Mouse (Mus musculus): ENCODE measurements around the gene C2. TPM values are rescaled to one million over a fixed set of nuclear protein-coding genes. Genes with fewer than 3 reads are reported as not detected.
"Not testable (repeated sequence)": the region's sequence is repeated elsewhere in the genome, so short reads cannot be mapped to it uniquely, and the experiment has no call there.

C2 gene
- total and polyA plus RNA-seq, 3 experiments, result 2.3 to 25.9 (median 2.5) TPM

DNA sequence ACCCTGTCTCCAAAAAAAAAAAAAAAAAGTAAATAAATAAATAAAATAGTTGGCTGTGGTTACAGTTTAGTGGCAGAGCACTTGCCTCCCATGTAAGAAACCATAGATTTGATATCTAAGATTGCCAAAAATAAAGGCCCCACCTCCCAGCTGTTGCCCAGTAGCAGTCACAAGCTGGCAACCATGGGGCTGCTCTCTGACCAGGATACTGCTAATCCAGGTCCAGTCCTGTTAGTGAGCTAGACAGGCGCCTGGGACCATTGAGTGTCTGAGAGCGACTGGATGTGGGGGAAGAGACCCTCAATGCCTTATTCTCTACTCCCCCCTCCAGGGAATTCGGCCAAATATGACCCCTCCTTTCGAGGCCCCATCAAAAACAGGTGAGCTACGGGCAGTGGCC is 18.3 kb upstream of the C2 start:
- Histone ChIP-seq H3K9me3 (replicated peaks) (no peaks in the 10 kb centered on the region), H3K4me3 (ENCODE audit: low read depth, low read length) (no peak overlapping the region), H3K4me1 (ENCODE audit: insufficient read depth, low read depth, low read length) (peaks cover 17% of the 10 kb centered on the region), H3K27me3 (ENCODE audit: insufficient read depth, low read length) (peaks cover 12% of the 10 kb centered on the region), H3K36me3 (replicated peaks) (peaks cover 34% of the 10 kb centered on the region)
- TF ChIP-seq GATA1 (IDR thresholded peaks at IDR 0.05; ENCODE audit: borderline replicate concordance, low read length) (no peak), GATA2 (IDR thresholded peaks at IDR 0.05; ENCODE audit: borderline replicate concordance, low read depth, low read length) (no peak), TAL1 (conservative IDR thresholded peaks at IDR 0.05; ENCODE audit: low read depth, low read length) (no peak), POLR2AphosphoS5 (IDR thresholded peaks at IDR 0.05; ENCODE audit: insufficient replicate concordance, low read depth, low read length) (no peak), CTCF (IDR thresholded peaks at IDR 0.05; ENCODE audit: low read depth, low read length) (no peak)
- DNase-seq (ENCODE audit: low spot score), result no peak
- ATAC-seq (ENCODE audit: extremely low read depth, insufficient number of reproducible peaks, low FRiP score, poor library complexity, severe bottlenecking), result no peak

DNA sequence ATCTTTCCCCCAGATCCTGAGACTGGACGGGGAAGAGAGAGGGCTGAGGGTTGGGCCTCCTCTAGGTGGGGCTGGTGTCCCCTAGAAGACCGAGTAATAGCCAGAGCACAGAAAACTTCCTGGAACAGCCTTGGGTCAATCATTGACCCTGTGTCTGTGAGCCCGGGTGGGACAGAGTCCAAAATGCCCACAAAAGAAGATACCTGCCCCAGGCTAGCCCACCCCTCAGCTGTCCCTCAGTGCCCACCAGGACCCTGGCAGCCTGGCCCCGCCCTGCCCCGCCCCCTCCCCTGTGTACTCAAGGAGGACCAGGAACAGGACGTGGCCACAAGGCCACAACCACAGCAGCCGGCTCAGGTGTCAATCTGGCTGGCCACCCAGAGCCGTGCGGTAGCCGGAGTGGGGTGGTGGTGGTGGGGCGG is 17.4 kb upstream of the C2 start:
- DNase-seq (ENCODE audit: low spot score) (no peak), ATAC-seq (ENCODE audit: extremely low read depth, insufficient number of reproducible peaks, low FRiP score, poor library complexity, severe bottlenecking) (no peak)
- Histone ChIP-seq H3K4me1 (ENCODE audit: insufficient read depth, low read depth, low read length) (peaks cover 26% of the 10 kb centered on the region), H3K9me3 (replicated peaks) (no peaks in the 10 kb centered on the region), H3K4me3 (ENCODE audit: low read depth, low read length) (no peak overlapping the region), H3K27me3 (ENCODE audit: insufficient read depth, low read length) (peaks cover 4% of the 10 kb centered on the region; the same call in 1 of the 2 replicates), H3K36me3 (replicated peaks) (peaks cover 43% of the 10 kb centered on the region)
- no peak for TF ChIP-seq TAL1 (conservative IDR thresholded peaks at IDR 0.05; ENCODE audit: low read depth, low read length)
- no peak for TF ChIP-seq GATA2 (IDR thresholded peaks at IDR 0.05; ENCODE audit: borderline replicate concordance, low read depth, low read length)
- TF ChIP-seq CTCF (IDR thresholded peaks at IDR 0.05; ENCODE audit: low read depth, low read length), result no peak
- TF ChIP-seq GATA1 (IDR thresholded peaks at IDR 0.05; ENCODE audit: borderline replicate concordance, low read length), result no peak
- TF ChIP-seq POLR2AphosphoS5 (IDR thresholded peaks at IDR 0.05; ENCODE audit: insufficient replicate concordance, low read depth, low read length), result no peak

- no peak for ATAC-seq (ENCODE audit: extremely low read depth, insufficient number of reproducible peaks, low FRiP score, poor library complexity, severe bottlenecking)
- TF ChIP-seq CTCF (IDR thresholded peaks at IDR 0.05; ENCODE audit: low read depth, low read length) (no peak), POLR2AphosphoS5 (IDR thresholded peaks at IDR 0.05; ENCODE audit: insufficient replicate concordance, low read depth, low read length) (no peak), GATA2 (IDR thresholded peaks at IDR 0.05; ENCODE audit: borderline replicate concordance, low read depth, low read length) (no peak), GATA1 (IDR thresholded peaks at IDR 0.05; ENCODE audit: borderline replicate concordance, low read length) (no peak), TAL1 (conservative IDR thresholded peaks at IDR 0.05; ENCODE audit: low read depth, low read length) (no peak)
- Histone ChIP-seq H3K27me3 (ENCODE audit: insufficient read depth, low read length) (no peaks in the 10 kb centered on the region; the same call in 1 of the 2 replicates), H3K9me3 (replicated peaks) (no peaks in the 10 kb centered on the region), H3K4me3 (ENCODE audit: low read depth, low read length) (no peak within 1 kb of the TSS), H3K4me1 (ENCODE audit: insufficient read depth, low read depth, low read length) (peaks cover 27% of the 10 kb centered on the region), H3K36me3 (replicated peaks) (peaks cover 56% of the 10 kb centered on the region)
- DNase-seq (ENCODE audit: low spot score), result no peak
Observed at GRCm38 (mm10) chr17:34913930-34914665, 16.0 kb upstream of the C2 start, which contains the start of gene Slc44a4. Slc44a4 (plus strand) TSS chr17:34914466.

DNA sequence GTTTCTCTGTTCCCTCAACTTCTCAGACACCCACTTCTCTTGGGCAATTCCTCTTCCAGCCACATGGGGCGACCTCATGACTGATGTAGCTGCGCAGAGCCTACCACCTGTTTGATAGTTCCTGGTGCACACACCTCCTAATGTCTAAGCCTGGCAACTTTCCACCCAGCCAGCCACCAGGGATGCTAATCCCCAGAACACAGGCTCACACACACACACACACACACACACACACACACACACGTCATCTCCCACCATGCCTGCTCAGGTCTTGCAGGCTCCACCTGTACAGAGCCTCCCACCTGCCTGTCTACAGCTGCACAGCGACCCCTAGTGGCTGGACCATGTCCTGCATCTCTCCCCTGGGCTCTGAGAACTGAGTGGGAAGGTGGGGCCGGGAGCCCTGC is 13.9 kb upstream of the C2 start:
- no peak overlapping the region for H3K4me3 ChIP-seq (ENCODE audit: low read depth, low read length)
- no peaks in the 10 kb centered on the region for H3K9me3 ChIP-seq (replicated peaks)
- ATAC-seq (ENCODE audit: extremely low read depth, insufficient number of reproducible peaks, low FRiP score, poor library complexity, severe bottlenecking) (peak; percentile 49; the same call in 1 of the 2 replicates), DNase-seq (ENCODE audit: low spot score) (peak; percentile 64)
- H3K4me1 ChIP-seq (ENCODE audit: insufficient read depth, low read depth, low read length), result peaks cover 35% of the 10 kb centered on the region
- peaks cover 78% of the 10 kb centered on the region for H3K36me3 ChIP-seq (replicated peaks)
- TF ChIP-seq CTCF (IDR thresholded peaks at IDR 0.05; ENCODE audit: low read depth, low read length) (peak; percentile 91), GATA1 (IDR thresholded peaks at IDR 0.05; ENCODE audit: borderline replicate concordance, low read length) (no peak)
- no peaks in the 10 kb centered on the region for H3K27me3 ChIP-seq (ENCODE audit: insufficient read depth, low read length)

DNA sequence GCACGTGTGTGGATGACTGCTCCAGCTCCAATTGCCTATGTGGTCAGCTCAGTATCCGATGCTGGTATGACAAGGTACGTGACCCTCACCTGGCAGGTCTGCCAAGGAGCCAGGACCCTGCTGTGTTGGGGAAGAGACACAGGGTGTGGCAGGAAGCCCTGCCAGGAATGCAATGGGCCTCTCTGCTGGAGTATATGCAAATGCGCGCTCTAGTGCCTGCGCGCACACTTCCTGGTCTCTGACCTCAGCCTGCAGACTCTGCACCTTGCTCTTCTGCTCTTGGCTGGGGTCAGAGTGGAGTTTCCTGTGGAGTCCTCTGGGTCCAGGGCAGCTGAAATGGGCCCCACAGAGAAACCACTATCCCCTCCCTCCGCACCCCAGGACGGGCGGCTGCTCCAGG is 12.9 kb upstream of the C2 start:
- H3K27me3 ChIP-seq (ENCODE audit: insufficient read depth, low read length), result no peaks in the 10 kb centered on the region
- DNase-seq (ENCODE audit: low spot score) (no peak), ATAC-seq (ENCODE audit: extremely low read depth, insufficient number of reproducible peaks, low FRiP score, poor library complexity, severe bottlenecking) (no peak)
- H3K36me3 ChIP-seq (replicated peaks), result peaks cover 87% of the 10 kb centered on the region
- no peak overlapping the region for H3K4me3 ChIP-seq (ENCODE audit: low read depth, low read length)
- H3K4me1 ChIP-seq (ENCODE audit: insufficient read depth, low read depth, low read length), result peaks cover 35% of the 10 kb centered on the region
- H3K9me3 ChIP-seq (replicated peaks), result no peaks in the 10 kb centered on the region
- no peak for TF ChIP-seq POLR2AphosphoS5 (IDR thresholded peaks at IDR 0.05; ENCODE audit: insufficient replicate concordance, low read depth, low read length)
- no peak for TF ChIP-seq GATA1 (IDR thresholded peaks at IDR 0.05; ENCODE audit: borderline replicate concordance, low read length)
- no peak for TF ChIP-seq CTCF (IDR thresholded peaks at IDR 0.05; ENCODE audit: low read depth, low read length)
- no peak for TF ChIP-seq TAL1 (conservative IDR thresholded peaks at IDR 0.05; ENCODE audit: low read depth, low read length)
- TF ChIP-seq GATA2 (IDR thresholded peaks at IDR 0.05; ENCODE audit: borderline replicate concordance, low read depth, low read length), result no peak

GRCm38 (mm10) chr17:34902895-34903294 is 4.8 kb upstream of the C2 start:
- H3K4me3 ChIP-seq (ENCODE audit: low read depth, low read length), result no peak overlapping the region
- H3K36me3 ChIP-seq (replicated peaks), result peaks cover 69% of the 10 kb centered on the region
- H3K27me3 ChIP-seq (ENCODE audit: insufficient read depth, low read length), result no peaks in the 10 kb centered on the region
- DNase-seq (ENCODE audit: low spot score) (no peak), ATAC-seq (ENCODE audit: extremely low read depth, insufficient number of reproducible peaks, low FRiP score, poor library complexity, severe bottlenecking) (no peak)
- TF ChIP-seq POLR2AphosphoS5 (IDR thresholded peaks at IDR 0.05; ENCODE audit: insufficient replicate concordance, low read depth, low read length) (no peak), TAL1 (conservative IDR thresholded peaks at IDR 0.05; ENCODE audit: low read depth, low read length) (no peak), GATA1 (IDR thresholded peaks at IDR 0.05; ENCODE audit: borderline replicate concordance, low read length) (no peak), CTCF (IDR thresholded peaks at IDR 0.05; ENCODE audit: low read depth, low read length) (no peak), GATA2 (IDR thresholded peaks at IDR 0.05; ENCODE audit: borderline replicate concordance, low read depth, low read length) (no peak)
- H3K9me3 ChIP-seq (replicated peaks), result no peaks in the 10 kb centered on the region
- H3K4me1 ChIP-seq (ENCODE audit: insufficient read depth, low read depth, low read length), result peaks cover 33% of the 10 kb centered on the region

GRCm38 (mm10) chr17:34901948-34902347 is 3.9 kb upstream of the C2 start:
- Histone ChIP-seq H3K36me3 (replicated peaks) (peaks cover 59% of the 10 kb centered on the region), H3K4me1 (ENCODE audit: insufficient read depth, low read depth, low read length) (peaks cover 34% of the 10 kb centered on the region)
- not testable (repeated sequence) for H3K4me3 ChIP-seq (ENCODE audit: low read depth, low read length); H3K27me3 ChIP-seq (ENCODE audit: insufficient read depth, low read length); H3K9me3 ChIP-seq (replicated peaks); ATAC-seq (ENCODE audit: extremely low read depth, insufficient number of reproducible peaks, low FRiP score, poor library complexity, severe bottlenecking); DNase-seq (ENCODE audit: low spot score)

- DNase-seq (ENCODE audit: low spot score); ATAC-seq (ENCODE audit: extremely low read depth, insufficient number of reproducible peaks, low FRiP score, poor library complexity, severe bottlenecking); H3K27me3 ChIP-seq (ENCODE audit: insufficient read depth, low read length); H3K4me3 ChIP-seq (ENCODE audit: low read depth, low read length); H3K9me3 ChIP-seq (replicated peaks): not testable (repeated sequence)
- Histone ChIP-seq H3K4me1 (ENCODE audit: insufficient read depth, low read depth, low read length) (peaks cover 44% of the 10 kb centered on the region), H3K36me3 (replicated peaks) (peaks cover 56% of the 10 kb centered on the region)
Observed at GRCm38 (mm10) chr17:34900826-34901225, 2.8 kb upstream of the C2 start.

Data from G1E (cell line).